Mouse (Mus musculus) c-Kit-positive CD71-positive TER-119-negative erythroid progenitor cells, embryonic 14.5 days (primary cell): ENCODE measurements around the gene Slc26a9.
"Not testable (repeated sequence)": the region's sequence is repeated elsewhere in the genome, so short reads cannot be mapped to it uniquely, and the experiment has no call there.

Experiments
- DNase-seq: peaks from one replicate; pipeline ENCODE4 v3.0.0-alpha.2; 2013; ENCODE audit warnings: low read depth

Gene Slc26a9

DNA sequence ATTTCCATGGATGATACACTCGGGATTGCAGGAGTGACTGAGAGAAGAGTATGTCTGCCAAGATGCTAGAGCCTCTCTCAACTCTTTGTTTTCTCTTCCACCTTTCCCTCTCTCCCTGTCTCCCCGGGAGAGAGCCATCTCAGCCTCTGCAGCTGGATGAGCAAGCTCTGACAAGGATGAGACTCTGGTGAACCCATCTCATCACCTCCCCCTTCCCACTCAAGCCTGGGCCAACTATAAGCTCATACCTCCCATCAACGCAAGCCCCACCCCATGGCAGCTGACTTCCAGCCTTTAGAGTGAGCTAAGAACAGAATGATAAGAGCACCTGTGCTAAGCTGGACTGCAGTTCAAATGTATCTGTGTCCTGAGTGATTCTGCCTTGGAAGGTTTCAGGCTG is 25.5 kb downstream of the Slc26a9 start:
- no peak for DNase-seq

DNA sequence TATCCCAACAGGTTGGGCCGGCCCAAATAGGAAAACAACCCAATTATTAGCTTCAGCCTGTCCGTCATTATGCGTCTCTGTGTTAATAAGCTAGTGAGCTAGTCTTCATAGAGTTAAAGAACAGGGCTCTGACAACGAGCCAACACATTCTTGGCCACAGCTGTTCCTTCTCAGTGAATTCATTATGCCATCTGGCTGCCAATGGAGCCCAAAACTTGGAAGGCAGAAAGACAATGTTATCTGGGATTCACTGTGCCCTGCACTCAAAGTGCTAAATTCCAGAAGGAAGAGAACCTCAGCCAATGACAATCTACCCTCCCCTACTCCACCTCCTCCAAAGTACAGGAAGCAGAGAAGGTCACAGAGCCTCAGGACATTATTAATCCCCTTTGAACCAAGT is 26.8 kb downstream of the Slc26a9 start:
- no peak for DNase-seq

DNA sequence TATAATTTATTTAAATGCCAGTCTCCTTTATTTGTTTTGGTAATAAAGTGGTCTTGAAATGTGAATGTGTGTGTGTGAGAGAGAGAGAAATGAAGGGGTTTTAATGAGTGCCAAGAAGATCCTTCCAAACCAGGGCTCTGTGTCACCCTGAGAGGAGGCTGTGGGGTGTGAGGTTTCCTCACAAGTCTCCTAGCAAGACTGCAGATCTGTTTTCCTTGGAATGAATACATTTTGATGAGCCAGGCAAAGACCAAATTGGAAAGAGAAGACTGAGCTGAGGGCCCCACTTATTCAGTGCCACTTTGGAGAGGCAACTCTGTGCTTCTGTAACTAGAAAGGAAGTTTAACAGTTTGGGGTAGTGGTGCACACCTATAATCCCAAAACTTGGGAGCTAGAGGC is 27.6 kb downstream of the Slc26a9 start:
- no peak for DNase-seq

DNA sequence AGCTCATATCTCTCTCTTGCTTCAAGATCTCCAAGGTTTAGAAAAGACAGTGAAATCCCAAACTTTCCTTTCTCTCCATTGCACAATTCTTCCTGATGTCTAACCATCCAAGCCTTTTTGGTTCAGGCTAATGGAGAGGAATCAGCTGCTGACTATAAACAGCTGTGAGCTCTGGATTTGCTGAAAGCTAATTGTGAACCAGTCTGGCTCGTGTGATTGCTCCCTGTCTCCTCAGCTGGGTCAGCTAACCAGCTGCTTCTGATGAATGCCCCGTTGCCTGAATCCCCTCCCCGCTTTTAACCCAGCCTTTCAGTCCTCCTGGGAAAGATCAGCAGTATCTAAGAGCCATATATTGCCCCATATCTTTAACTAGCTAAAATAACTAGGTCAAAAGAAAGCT is 50.8 kb downstream of the Slc26a9 start:
- no peak for DNase-seq

DNA sequence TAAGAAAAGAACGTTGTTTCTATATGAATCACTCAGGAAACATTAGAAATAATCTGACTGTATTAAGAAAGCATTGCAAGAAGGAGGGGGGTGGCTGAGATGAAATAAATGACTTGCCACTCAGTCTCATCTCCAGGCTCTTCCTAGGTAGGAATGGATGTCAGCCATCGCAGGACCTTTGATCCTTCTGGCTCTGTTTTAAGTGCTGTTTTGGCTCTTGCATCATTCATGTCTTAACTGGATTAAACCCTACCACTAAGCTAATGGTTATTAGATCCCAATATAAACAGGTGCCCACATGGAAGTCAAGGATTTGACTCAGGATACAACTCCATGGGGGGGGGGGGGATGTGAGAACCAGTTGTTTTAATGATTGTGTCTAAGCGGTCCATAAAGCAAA is 51.3 kb downstream of the Slc26a9 start:
- DNase-seq, result no peak

DNA sequence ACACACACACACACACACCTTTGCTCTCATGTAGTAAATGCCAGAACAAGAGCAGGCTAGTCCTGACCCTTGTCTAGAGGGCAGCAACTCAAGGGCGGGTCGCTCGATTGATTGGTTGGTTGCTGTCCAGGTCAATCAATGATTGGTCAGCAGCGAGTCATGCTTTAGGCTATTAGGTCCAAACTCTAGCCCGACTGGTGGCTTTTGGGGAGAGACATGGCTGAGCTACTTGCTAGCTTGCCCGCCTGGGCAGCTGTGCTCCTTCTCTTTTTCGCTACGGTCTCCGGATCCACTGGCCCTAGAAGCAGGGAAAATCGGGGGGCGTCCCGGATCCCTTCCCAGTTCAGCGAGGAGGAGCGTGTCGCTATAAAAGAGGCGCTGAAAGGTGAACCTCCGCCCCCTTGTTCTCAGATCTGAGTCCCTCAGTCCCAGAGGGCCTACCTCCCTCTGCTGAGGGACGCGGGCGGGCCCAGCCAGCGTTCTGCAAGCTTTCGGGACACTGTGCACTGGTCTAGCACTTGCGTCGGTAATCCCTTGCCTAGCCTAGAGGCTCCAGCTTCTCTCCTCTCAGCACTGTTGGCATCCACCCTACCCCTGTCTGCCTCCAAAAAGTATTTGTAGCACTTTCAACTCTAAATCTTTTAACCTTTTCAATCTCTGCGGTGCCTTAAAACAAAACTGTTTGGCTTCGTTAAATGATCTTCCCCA is 53.5 kb downstream of the Slc26a9 start, which contains the start of gene Pm20d1:
Pm20d1 (plus strand) TSS at position 180 of the 708 bp plus-strand sequence.
- no peak for DNase-seq

DNA sequence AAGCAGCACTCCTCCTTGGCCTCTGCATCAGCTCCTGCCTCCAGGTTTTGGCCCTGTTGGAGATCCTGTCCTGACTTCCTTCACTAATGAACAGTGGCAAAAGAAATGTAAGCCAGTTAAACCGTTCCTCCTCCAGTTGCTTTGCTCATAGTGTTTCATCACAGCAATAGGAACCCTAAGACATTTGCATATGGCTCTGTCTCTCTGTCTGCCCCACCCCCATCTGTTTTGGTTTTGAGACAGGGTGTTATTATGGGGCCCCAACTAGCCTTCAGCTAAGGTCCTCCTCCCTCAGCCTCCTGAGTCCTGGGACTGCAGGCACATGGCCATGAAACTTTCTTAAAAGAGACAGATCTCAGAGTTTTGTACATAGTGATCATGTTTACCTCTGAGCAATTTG is 56.2 kb downstream of the Slc26a9 start:
- DNase-seq, result no peak

DNA sequence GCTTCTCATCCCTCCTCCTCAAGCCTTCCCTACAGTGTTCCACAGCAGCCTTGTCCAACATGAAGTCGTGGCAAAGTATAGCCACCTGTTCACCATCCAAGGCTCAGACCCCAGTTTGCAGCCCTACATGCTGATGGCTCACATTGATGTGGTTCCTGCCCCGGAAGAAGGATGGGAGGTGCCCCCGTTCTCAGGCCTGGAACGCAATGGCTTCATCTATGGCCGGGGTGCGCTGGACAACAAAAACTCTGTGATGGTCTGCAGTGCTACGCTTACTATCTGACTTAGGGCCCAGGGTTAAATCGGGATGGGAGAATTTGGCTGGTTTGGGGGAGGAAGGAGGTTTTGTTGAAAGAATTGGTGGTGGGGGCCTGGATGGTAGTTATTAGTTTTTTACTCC is 57.2 kb downstream of the Slc26a9 start:
- DNase-seq, result no peak

DNA sequence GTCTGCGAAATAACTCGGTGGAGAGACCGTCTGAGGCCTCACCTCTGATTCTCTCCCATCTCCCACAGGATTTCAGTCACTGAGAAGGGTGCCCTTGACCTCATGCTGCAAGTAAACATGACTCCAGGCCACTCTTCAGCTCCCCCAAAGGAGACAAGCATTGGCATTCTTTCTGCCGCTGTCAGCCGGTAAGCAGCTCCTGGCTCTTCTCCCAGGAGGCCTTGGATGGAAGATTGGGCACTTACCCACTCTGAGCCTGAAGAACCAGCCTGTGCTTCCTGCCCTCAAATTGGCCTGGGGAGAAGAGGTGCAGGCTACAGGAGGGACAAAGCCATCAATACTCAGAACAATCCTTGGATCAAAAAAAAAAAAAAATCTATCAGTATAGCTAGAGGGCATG is 58.8 kb downstream of the Slc26a9 start:
- no peak for DNase-seq

DNA sequence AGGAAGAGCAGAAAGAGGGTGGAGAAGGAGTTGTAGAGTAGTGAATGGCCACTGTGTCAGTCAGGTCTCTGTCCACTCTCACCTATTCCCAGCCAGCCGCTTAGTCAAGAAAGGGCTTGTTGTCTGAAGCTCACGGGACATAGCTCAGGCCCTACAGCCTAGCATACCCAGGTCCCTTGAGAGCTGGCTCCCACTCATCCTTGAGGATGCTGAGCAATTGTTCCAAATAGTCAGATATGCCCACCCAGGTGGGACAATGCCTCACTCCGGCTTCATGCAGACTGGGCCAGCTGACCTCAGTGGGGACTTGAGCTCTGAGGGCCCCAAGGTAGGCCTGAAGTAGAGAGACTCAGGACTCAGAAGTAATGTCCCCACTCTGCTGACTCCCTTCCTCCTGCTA is 60.3 kb downstream of the Slc26a9 start:
- DNase-seq, result no peak

DNA sequence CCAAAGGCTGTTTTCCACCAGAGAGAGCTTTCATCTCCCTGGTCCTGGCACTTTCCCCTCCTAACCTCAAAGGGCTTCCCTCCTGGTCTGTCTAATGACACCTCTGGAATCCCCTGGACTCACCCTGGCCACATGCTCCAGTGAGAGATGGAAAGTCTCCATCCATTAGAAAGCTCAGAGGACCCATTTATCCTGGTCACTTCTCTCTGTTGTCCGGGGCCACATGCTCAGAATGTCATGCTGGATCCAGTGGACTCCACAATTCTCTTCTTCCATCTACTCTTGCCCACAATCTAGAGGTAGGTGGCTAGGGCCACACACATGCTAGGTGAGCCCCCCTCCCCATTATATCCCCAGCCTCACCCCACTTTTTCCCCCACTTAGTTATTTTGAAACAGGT is 65.2 kb downstream of the Slc26a9 start:
- no peak for DNase-seq

DNA sequence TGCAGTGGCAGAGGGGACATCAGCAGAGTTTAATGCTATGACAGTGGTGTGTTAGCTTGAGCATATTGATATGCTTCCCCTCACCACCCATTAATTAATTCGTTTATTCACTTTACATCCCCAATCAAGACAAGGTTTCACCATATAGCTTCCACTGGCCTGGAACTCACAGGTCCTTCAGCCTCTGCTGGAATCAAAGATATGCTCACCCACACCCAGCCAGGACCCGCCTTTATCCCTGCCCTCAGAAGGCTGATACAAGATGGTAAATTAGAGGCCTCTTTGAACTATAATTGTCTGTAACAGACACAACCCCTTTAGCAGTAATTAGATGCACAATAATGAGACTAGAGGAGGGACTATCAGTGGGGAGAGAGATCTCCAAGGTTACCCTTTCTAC is 65.8 kb downstream of the Slc26a9 start:
- no peak for DNase-seq

DNA sequence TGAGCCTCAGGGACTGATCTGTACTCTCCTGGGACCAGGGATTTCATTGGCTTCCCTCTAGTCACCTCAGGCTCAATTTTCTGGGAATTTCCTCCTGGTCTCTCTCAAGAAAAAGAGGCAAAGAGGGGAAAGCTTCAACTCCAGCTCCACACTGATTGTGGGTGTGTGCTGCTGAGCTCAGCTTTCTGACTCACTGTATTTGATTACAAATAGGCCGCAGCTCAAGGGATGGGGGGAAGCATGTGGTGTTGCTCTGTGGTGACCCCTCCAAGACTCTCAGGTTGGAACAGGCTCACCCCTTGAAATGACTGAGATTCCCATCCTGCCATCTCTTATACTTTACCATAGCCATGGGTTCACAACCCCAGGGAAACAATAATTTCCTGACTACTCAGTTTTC is 67.6 kb downstream of the Slc26a9 start:
- DNase-seq, result no peak

DNA sequence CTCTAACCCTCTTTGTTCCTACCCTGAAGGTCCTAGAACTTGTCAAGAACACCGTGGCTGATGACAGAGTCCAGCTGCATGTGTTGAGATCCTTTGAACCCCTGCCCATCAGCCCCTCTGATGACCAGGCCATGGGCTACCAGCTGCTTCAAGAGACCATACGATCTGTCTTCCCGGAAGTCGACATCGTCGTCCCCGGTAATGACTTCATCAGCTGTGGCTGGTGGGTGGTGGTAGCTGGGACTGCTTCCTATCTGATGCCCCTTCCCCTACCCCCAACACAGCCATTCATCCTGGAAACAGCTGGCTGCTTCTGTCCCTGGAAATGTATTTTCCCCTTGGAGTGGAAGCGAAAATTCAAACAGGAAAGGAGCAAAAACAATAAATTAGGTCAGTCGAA is 68.2 kb downstream of the Slc26a9 start:
- DNase-seq, result no peak

DNA sequence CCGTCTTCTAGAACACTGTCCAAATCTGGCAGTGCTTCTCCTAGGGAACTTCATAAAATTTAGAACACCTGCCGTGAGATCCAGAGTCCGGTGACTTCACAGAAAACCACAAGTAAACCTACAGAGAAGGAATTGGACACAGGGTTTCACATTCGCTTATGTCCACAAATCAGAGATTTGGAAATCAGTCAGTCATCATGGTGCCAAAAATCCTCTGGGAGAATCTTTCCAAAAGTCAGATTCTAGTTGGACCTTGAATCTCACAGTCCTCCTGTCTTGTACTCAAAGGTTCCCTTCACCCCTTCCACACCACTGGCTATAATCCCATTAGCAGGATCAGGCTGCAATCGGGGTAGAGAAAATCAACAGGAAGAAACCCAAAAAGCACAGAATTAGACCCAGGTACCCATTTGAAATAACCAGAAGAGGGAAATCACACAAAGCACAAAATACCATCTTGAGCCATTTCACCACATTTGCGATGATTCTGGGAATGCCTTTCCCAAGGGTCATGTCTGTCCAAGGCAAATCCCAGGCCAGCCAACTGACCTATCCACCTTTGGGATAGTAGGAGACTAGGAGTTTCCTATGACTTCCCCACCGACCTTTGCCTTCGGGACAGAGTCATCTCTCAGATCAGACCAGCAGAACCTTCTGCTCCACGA is 68.9 kb downstream of the Slc26a9 start:
- DNase-seq, result no peak

DNA sequence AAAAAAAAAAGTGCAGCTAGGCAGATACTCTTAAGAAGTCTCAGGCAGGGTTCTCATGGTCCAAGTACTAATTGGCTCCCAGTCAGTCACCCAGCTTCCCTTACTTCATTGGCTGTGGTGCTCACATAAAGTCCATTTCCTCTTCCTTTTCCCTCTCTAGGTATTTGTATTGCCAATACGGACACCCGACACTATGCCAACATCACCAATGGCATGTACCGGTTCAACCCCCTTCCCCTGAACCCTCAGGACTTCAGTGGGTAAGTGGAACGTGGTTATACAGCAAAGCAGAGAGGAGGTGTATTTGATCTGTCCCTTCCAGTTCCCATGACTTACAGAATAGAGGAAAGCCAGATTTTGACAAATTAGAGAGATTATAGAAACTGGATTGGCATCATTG is 69.9 kb downstream of the Slc26a9 start:
- no peak for DNase-seq

DNA sequence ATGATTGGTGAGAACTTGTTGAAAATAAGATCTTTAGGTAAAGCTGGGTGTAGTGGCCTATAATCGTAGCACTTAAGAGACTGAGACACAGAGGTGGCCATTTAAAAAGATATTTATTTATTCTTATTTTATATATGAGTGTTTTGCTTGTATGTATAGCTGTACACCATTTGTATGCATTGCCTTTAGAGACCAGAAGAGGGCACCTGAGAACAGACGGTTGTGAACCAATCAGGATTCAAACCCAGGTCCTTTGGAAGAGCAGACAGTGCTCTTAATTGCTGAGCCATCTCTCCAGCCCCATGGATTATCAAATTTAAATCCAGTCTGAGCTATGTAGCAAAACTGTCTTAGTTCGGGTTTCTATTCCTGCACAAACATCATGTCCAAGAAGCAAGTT is 70.4 kb downstream of the Slc26a9 start:
- DNase-seq, result no peak

DNA sequence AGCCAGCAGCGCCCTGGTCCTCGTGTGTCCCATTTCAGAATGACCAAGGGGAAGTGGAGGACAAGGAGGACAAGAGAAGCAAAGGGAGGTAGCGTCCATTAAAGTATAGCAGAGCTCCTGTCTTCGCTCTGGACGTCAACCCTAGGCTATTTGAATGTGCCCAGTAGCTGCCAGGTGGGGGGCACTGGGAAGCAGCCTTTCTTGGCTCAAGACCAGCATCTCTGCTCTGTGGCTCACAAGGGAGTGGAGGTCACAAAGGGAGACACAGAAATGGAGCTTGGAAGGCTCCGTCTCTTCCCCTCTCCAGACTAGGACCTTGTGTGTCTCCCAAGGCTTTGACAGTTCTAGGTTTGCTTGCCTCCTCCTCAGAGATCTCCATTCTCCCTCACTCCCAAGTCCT is 73.1 kb downstream of the Slc26a9 start:
- DNase-seq, result no peak

DNA sequence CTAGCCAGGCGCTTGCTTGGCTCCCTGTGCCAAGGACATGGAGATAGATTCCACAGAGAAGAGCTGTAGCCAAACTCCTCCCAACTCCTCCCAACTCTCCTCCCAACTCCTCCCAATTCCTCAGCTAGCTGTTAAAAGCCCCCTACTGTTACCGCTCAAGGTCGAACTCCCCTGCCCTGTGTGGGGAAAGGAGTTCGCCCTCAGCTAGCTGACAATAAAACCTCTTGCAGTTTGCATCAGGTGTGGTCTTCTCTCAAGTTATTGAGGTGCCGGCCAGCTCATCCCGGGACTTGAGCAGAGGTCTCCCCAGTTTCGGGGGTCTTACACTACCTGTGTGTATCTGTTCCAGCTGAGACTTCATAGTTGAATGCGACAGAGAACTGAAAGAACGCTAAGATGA is 76.5 kb downstream of the Slc26a9 start:
- not testable (repeated sequence) for DNase-seq

DNA sequence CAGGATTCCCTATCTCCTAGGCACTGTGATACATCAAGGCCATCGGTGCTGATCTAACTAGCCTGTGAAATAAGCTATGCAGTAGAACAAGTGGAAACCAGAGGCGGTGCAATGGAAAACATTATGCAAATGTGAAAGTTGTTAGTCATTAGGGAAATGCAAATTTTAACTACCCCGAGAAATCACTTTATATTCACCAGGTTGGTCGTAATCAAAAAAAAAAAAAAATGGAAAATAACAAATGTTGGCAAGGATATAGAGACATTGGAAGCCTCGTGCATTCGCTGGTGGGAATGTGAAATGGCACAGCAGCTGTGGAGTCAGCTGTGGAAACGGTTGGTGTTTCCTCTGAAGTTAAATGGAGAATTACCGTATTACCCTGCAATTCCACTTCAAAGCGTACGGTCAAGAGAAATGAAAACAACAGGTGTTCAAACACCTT is 77.1 kb downstream of the Slc26a9 start:
- DNase-seq, result no peak
